Mouse (Mus musculus): ENCODE results near the gene Nedd4.

DNA sequence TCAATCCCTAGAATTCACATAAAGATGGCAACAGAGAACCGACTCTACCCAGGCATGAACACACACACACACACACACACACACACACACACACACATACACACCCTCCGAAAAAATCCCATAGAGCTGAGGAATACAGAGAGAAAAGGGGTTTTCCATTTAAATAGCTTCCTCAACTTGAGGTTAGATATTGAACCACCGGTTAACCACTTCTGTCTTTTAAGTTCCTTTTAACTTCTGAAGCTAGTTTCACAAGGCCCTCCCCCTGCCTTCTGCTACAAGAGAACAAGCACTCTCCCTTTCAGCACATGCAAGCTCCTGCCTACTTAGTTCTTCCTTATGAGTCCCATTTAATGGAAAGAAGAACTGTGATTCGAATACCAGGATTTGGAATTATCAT is 2.0 kb upstream of the Nedd4 start:
- no peak for TF ChIP-seq CTCF (IDR thresholded peaks at IDR 0.05; ENCODE audit: low read depth)
- TF ChIP-seq EP300 (optimal IDR thresholded peaks at IDR 0.05): no peak
